8 mouse cellular contexts compared by ENCODE assay signal in the genomic region with DNA sequence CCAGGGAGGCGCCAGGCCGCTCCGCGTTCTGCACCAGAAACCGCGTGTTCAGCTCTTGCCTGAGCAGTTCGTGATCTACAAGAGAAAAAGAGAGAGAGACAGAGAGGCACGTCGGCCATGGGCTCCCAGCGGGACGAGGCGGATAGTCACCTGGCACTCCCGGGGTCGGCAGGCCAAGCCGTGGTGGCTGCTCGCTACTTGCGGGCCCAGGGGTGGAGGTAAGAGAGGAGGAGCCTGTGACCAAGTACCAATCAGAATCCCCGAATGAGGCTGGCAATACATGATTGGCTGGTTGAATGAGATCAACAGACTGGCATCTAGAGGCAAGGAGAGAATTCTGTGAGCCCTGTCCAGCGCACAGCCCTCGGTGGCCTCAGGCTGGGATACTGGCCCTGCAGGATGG. TPM values are rescaled to one million over a fixed set of nuclear protein-coding genes. Genes with fewer than 3 reads are reported as not detected.
DNase-seq lines count a peak whose midpoint lies in the region; ATAC-seq and TF ChIP-seq lines count a peak whose summit lies in the region.
"Had no signal": no experiment of that assay in that cellular context is flagged by ENCODE, and none has a peak within 500 bp of the region (broad histone marks: within the 10 kb centered on the region; RNA-seq: fewer than 3 reads in every experiment).

No protein-coding gene starts in this region.

- in situ Hi-C loops in Patski (cut with MboI; ENCODE audit: low pct_unique_long_range_greater_than_20kb), result no loop called here

- ATAC-seq in hindbrain, embryonic 13.5 days (ENCODE audit: low FRiP score), result no peak
- ATAC-seq in Patski, result peak; percentile 5

- peaks cover 21% of the 10 kb centered on the region for H3K4me1 ChIP-seq in hindbrain, embryonic 10.5 days (replicated peaks)
- 0 out of 2 replicates have a peak, but pooled peaks cover 9% of the 10 kb centered on the region for H3K4me1 ChIP-seq in hindbrain, embryonic 13.5 days (replicated peaks)

- H3K4me2 ChIP-seq in hindbrain, embryonic 13.5 days, result no peak overlapping the region

- TF ChIP-seq CTCF in Patski (IDR thresholded peaks at IDR 0.05), result no peak

- POLR2A ChIA-PET in Patski (lab: Charles Lee), result no interaction called here

- CTCF ChIA-PET in Patski (lab: Charles Lee), result no interaction called here

- 0 out of 2 replicates have a peak, but pooled peaks cover 2% of the 10 kb centered on the region for H3K9me3 ChIP-seq in hindbrain, embryonic 10.5 days
- H3K9me3 ChIP-seq in hindbrain, embryonic 13.5 days, result no peaks in the 10 kb centered on the region

- H3K36me3 ChIP-seq in hindbrain, embryonic 10.5 days, result peaks cover 82% of the 10 kb centered on the region
- H3K36me3 ChIP-seq in hindbrain, embryonic 13.5 days, result peaks cover 76% of the 10 kb centered on the region

- H3K27ac ChIP-seq in hindbrain, embryonic 10.5 days, result no peak overlapping the region
- H3K27ac ChIP-seq in hindbrain, embryonic 13.5 days, result no peak overlapping the region

- no peaks in the 10 kb centered on the region; the same call in 1 of the 2 replicates for H3K27me3 ChIP-seq in hindbrain, embryonic 10.5 days (ENCODE audit: insufficient read depth, poor library complexity, severe bottlenecking)
- no peaks in the 10 kb centered on the region for H3K27me3 ChIP-seq in hindbrain, embryonic 13.5 days
- no peaks in the 10 kb centered on the region for H3K27me3 ChIP-seq in Patski

- H3K9ac ChIP-seq in hindbrain, embryonic 13.5 days, result no peak overlapping the region

- DNase-seq in hindbrain, embryonic 10.5 days (ENCODE audit: low spot score), result peak; percentile 45
- no peak for DNase-seq in Patski (ENCODE audit: low read depth, low spot score)
- DNase-seq in embryo, embryonic 9.5 days (ENCODE audit: extremely low spot score), result peak; percentile 57
- DNase-seq in mesoderm, embryonic 11.5 days (ENCODE audit: low read depth, low spot score), result peak; percentile 52
- DNase-seq in thymus, adult 18-20 months, result no peak
- no peak for DNase-seq in spleen, postnatal 4 days (ENCODE audit: low spot score in 2 of 2)

- WGBS in hindbrain, embryonic 10.5 days, result 27% methylated on average over 20 of the region's 20 CpGs
- 25% methylated on average over 20 of the region's 20 CpGs for WGBS in hindbrain, embryonic 13.5 days

- H3K4me3 ChIP-seq in hindbrain, embryonic 10.5 days, result 0 out of 2 replicates have a peak overlapping the region, but pooled peaks have one; percentile 13
- no peak overlapping the region for H3K4me3 ChIP-seq in hindbrain, embryonic 13.5 days

RNA-seq across cellular contexts. Expression of a gene that starts 33.7 kb away (rescaled TPM):
- not detected in 2 replicates for polyA plus RNA-seq in hindbrain, embryonic 10.5 days (2016; fragmentation: Nextera tagmentation; extraction: Ambion mirVana)
- not detected in 2 replicates for polyA plus RNA-seq in hindbrain, embryonic 13.5 days (2015; fragmentation: Nextera tagmentation; extraction: Ambion mirVana)
- not detected for polyA plus RNA-seq in Patski (2021)
- polyA plus RNA-seq: spleen, adult 2 months had no signal

RNA-seq across cellular contexts. Expression of a gene that starts 35.2 kb away (rescaled TPM):
- polyA plus RNA-seq in hindbrain, embryonic 10.5 days (2016; fragmentation: Nextera tagmentation; extraction: Ambion mirVana), result 0.57 and 0.92 TPM in 2 replicates
- 5.1 and 6.5 TPM in 2 replicates for polyA plus RNA-seq in hindbrain, embryonic 13.5 days (2015; fragmentation: Nextera tagmentation; extraction: Ambion mirVana)
- 0.23 TPM for polyA plus RNA-seq in Patski (2021)

Comparison
In these comparisons a context has a peak if more than half of its experiments do, and no peak if none do; other contexts are left out.
1. DNase-seq: peak in hindbrain, embryonic 10.5 days (single experiment), embryo, embryonic 9.5 days (single experiment) and mesoderm, embryonic 11.5 days (single experiment); none in Patski (single experiment), thymus, adult 18-20 months (0 of 2) and spleen, postnatal 4 days (0 of 2).